Mouse (Mus musculus) embryonic facial prominence, embryonic 13.5 days (tissue): ENCODE results near the gene Dppa1. TPM values are rescaled to one million over a fixed set of nuclear protein-coding genes. Genes with fewer than 3 reads are reported as not detected.
"Not testable (repeated sequence)": the region's sequence is repeated elsewhere in the genome, so short reads cannot be mapped to it uniquely, and the experiment has no call there.

Experiments used
- ATAC-seq: fragments of 200-750 bp; cut with Nextera tagmentation; 2 replicates; pipeline ENCODE4 v1.8.0; 2017; ENCODE audit warnings: low read depth; ENCODE audit not compliant: insufficient number of reproducible peaks, insufficient read depth, low FRiP score, low TSS enrichment
- H3K27ac ChIP-seq: fragments of 300-500 bp; sonication (generic); 2 replicates; pipeline ENCODE4 v1.5.1; 2015; ENCODE audit warnings: moderate library complexity, mild to moderate bottlenecking, inconsistent platforms
- H3K27me3 ChIP-seq: fragments of 300-500 bp; sonication (generic); 2 replicates; pipeline ENCODE4 v1.6.1; 2015; ENCODE audit warnings: mild to moderate bottlenecking, inconsistent platforms
- H3K36me3 ChIP-seq: fragments of 300-500 bp; sonication (generic); 2 replicates; pipeline ENCODE4 v1.6.1; 2015; ENCODE audit warnings: mild to moderate bottlenecking, inconsistent platforms
- H3K4me1 ChIP-seq: fragments of 300-500 bp; sonication (generic); 2 replicates; pipeline ENCODE4 v1.6.1; 2015; ENCODE audit warnings: inconsistent platforms
- H3K4me2 ChIP-seq: fragments of 300-500 bp; sonication (generic); 2 replicates; pipeline ENCODE4 v1.6.1; 2015; ENCODE audit warnings: moderate library complexity, mild to moderate bottlenecking, inconsistent platforms
- H3K4me3 ChIP-seq: fragments of 300-500 bp; sonication (generic); 2 replicates; pipeline ENCODE4 v1.5.1; 2015; ENCODE audit warnings: mild to moderate bottlenecking, inconsistent platforms
- H3K9ac ChIP-seq: fragments of 300-500 bp; sonication (generic); 2 replicates; pipeline ENCODE4 v1.6.1; 2015; ENCODE audit warnings: mild to moderate bottlenecking, inconsistent platforms
- H3K9me3 ChIP-seq: fragments of 300-500 bp; sonication (generic); 2 replicates; pipeline ENCODE4 v1.6.1; 2016; ENCODE audit warnings: inconsistent platforms
- WGBS: fragments of 180-500 bp; shearing (Covaris S2); methylation state at CpG from one replicate; pipeline ENCODE4 v1.1.7; 2015; ENCODE audit warnings: mixed read lengths; 5-methylcytosine and 5-hydroxymethylcytosine counted together
- polyA plus RNA-seq: library from polyadenylated mRNA; unstranded; fragments of >200 nt; fragmentation: Nextera tagmentation; extraction: Ambion mirVana; gene quantifications from 2 replicates; pipeline ENCODE4 v1.2.1, GENCODE M21; 2015

Dppa1 gene
- polyA plus RNA-seq = not detected in 2 replicates

- WGBS = 46% methylated on average over 2 of the region's 2 CpGs
- no peak for ATAC-seq
- no peak within 1 kb of the TSS for H3K4me2 ChIP-seq
Observed at GRCm38 (mm10) chr11:46629211-46629795, at the start of gene Dppa1. Dppa1 (minus strand) TSS chr11:46629261.

GRCm38 (mm10) chr11:46667938-46668337 is 38.9 kb upstream of the Dppa1 start:
- Histone ChIP-seq H3K27ac (no peak overlapping the region), H3K9ac (no peak overlapping the region), H3K4me2 (no peak overlapping the region), H3K27me3 (no peaks in the 10 kb centered on the region), H3K9me3 (no peaks in the 10 kb centered on the region), H3K4me3 (no peak overlapping the region), H3K4me1 (no peaks in the 10 kb centered on the region), H3K36me3 (no peaks in the 10 kb centered on the region)
- WGBS = 67% methylated on average over 2 of the region's 2 CpGs
- ATAC-seq = no peak

More at GRCm38 (mm10) chr11:46629211-46629795, at the start of gene Dppa1:
- H3K4me1 ChIP-seq = no peaks in the 10 kb centered on the region
- no peaks in the 10 kb centered on the region for H3K36me3 ChIP-seq
- H3K9me3 ChIP-seq = no peaks in the 10 kb centered on the region
- no peak within 1 kb of the TSS for H3K9ac ChIP-seq
- no peak within 1 kb of the TSS for H3K27ac ChIP-seq
- no peak within 1 kb of the TSS for H3K4me3 ChIP-seq
- no peaks in the 10 kb centered on the region for H3K27me3 ChIP-seq

GRCm38 (mm10) chr11:46667105-46667504 is 38.0 kb upstream of the Dppa1 start:
- no peak overlapping the region for H3K4me3 ChIP-seq
- no peak overlapping the region for H3K9ac ChIP-seq
- no peak for ATAC-seq
- no peaks in the 10 kb centered on the region for H3K36me3 ChIP-seq
- no peaks in the 10 kb centered on the region for H3K4me1 ChIP-seq
- WGBS = 92% methylated on average over 3 of the region's 3 CpGs
- H3K27ac ChIP-seq = no peak overlapping the region
- no peaks in the 10 kb centered on the region for H3K27me3 ChIP-seq
- H3K9me3 ChIP-seq = no peaks in the 10 kb centered on the region
- no peak overlapping the region for H3K4me2 ChIP-seq

- ATAC-seq = no peak
- Histone ChIP-seq H3K36me3 (no peaks in the 10 kb centered on the region), H3K4me1 (no peaks in the 10 kb centered on the region), H3K4me2 (no peak overlapping the region), H3K9ac (no peak overlapping the region), H3K4me3 (no peak overlapping the region), H3K27me3 (no peaks in the 10 kb centered on the region), H3K27ac (no peak overlapping the region), H3K9me3 (no peaks in the 10 kb centered on the region)
- WGBS = 63% methylated on average over 6 of the region's 6 CpGs
Observed at GRCm38 (mm10) chr11:46665599-46666522, 36.8 kb upstream of the Dppa1 start.

- ATAC-seq = no peak
- Histone ChIP-seq H3K9ac (no peak overlapping the region), H3K4me1 (no peaks in the 10 kb centered on the region), H3K4me2 (no peak overlapping the region), H3K27me3 (no peaks in the 10 kb centered on the region), H3K4me3 (no peak overlapping the region), H3K27ac (no peak overlapping the region), H3K36me3 (no peaks in the 10 kb centered on the region), H3K9me3 (no peaks in the 10 kb centered on the region)
- WGBS = 72% methylated on average over 4 of the region's 4 CpGs
Observed at GRCm38 (mm10) chr11:46663215-46663614, 34.2 kb upstream of the Dppa1 start.

GRCm38 (mm10) chr11:46652476-46652875 is 23.4 kb upstream of the Dppa1 start:
- WGBS = 82% methylated on average over 3 of the region's 3 CpGs
- H3K9me3 ChIP-seq = no peaks in the 10 kb centered on the region
- no peaks in the 10 kb centered on the region for H3K27me3 ChIP-seq
- no peaks in the 10 kb centered on the region for H3K36me3 ChIP-seq
- no peak overlapping the region for H3K4me2 ChIP-seq
- H3K27ac ChIP-seq = no peak overlapping the region
- ATAC-seq = no peak
- H3K4me1 ChIP-seq = no peaks in the 10 kb centered on the region
- H3K4me3 ChIP-seq = no peak overlapping the region
- no peak overlapping the region for H3K9ac ChIP-seq

- 53% methylated on average over 3 of the region's 3 CpGs for WGBS
- not testable (repeated sequence) for H3K4me3 ChIP-seq, H3K9ac ChIP-seq, H3K36me3 ChIP-seq, ATAC-seq, H3K27ac ChIP-seq, H3K27me3 ChIP-seq, H3K4me1 ChIP-seq, H3K4me2 ChIP-seq, H3K9me3 ChIP-seq
Observed at GRCm38 (mm10) chr11:46649655-46650054, 20.6 kb upstream of the Dppa1 start.

- Histone ChIP-seq H3K4me3 (no peak overlapping the region), H3K27me3 (no peaks in the 10 kb centered on the region), H3K27ac (no peak overlapping the region), H3K9me3 (no peaks in the 10 kb centered on the region), H3K4me1 (no peaks in the 10 kb centered on the region), H3K9ac (no peak overlapping the region), H3K36me3 (no peaks in the 10 kb centered on the region), H3K4me2 (no peak overlapping the region)
- WGBS = 61% methylated on average over 1 of the region's 1 CpGs
- no peak for ATAC-seq
Observed at GRCm38 (mm10) chr11:46644824-46645223, 15.8 kb upstream of the Dppa1 start.

- no peaks in the 10 kb centered on the region for H3K4me1 ChIP-seq
- no peak for ATAC-seq
- H3K27ac ChIP-seq = no peak overlapping the region
- no peaks in the 10 kb centered on the region for H3K27me3 ChIP-seq
- 86% methylated on average over 3 of the region's 3 CpGs for WGBS
- no peak overlapping the region for H3K4me2 ChIP-seq
- H3K36me3 ChIP-seq = no peaks in the 10 kb centered on the region
- H3K9me3 ChIP-seq = no peaks in the 10 kb centered on the region
- no peak overlapping the region for H3K9ac ChIP-seq
- H3K4me3 ChIP-seq = no peak overlapping the region
Observed at GRCm38 (mm10) chr11:46636568-46636967, 7.5 kb upstream of the Dppa1 start.

GRCm38 (mm10) chr11:46635516-46635915 is 6.5 kb upstream of the Dppa1 start:
- ATAC-seq = not testable (repeated sequence)
- 87% methylated on average over 4 of the region's 4 CpGs for WGBS

GRCm38 (mm10) chr11:46631635-46632034 is 2.6 kb upstream of the Dppa1 start:
- Histone ChIP-seq H3K27me3 (no peaks in the 10 kb centered on the region), H3K9ac (no peak overlapping the region), H3K4me2 (no peak overlapping the region), H3K27ac (no peak overlapping the region), H3K36me3 (no peaks in the 10 kb centered on the region), H3K4me1 (no peaks in the 10 kb centered on the region), H3K9me3 (no peaks in the 10 kb centered on the region), H3K4me3 (no peak overlapping the region)
- ATAC-seq = no peak
- WGBS = 27% methylated on average over 3 of the region's 3 CpGs

More at GRCm38 (mm10) chr11:46635516-46635915, 6.5 kb upstream of the Dppa1 start:
- not testable (repeated sequence) for H3K4me2 ChIP-seq, H3K27ac ChIP-seq, H3K9me3 ChIP-seq, H3K27me3 ChIP-seq, H3K9ac ChIP-seq, H3K4me3 ChIP-seq, H3K4me1 ChIP-seq, H3K36me3 ChIP-seq
